Mouse (Mus musculus) limb, embryonic 14.5 days (tissue): ENCODE results near the gene Ahcy. TPM values are rescaled to one million over a fixed set of nuclear protein-coding genes. Genes with fewer than 3 reads are reported as not detected.

Experiments used
- ATAC-seq: fragments of 200-750 bp; cut with Nextera tagmentation; 2 replicates; pipeline ENCODE4 v1.8.0; 2017; ENCODE audit warnings: low read depth, moderate number of reproducible peaks, moderate TSS enrichment; ENCODE audit not compliant: low FRiP score
- DNase-seq: peaks from one replicate; pipeline ENCODE4 v3.0.0-alpha.2; 2015; ENCODE audit warnings: low spot score
- H3K27ac ChIP-seq: fragments of 300-500 bp; sonication (generic); replicated peaks from 2 replicates; pipeline ENCODE4 v1.5.1; 2014; ENCODE audit warnings: low read depth, mild to moderate bottlenecking, low read length, moderate library complexity, mixed read lengths
- H3K27me3 ChIP-seq: fragments of 300-500 bp; sonication (generic); 2 replicates; pipeline ENCODE4 v1.6.1; 2014; ENCODE audit warnings: low read length, mixed read lengths; ENCODE audit not compliant: control insufficient read depth, insufficient read depth
- H3K36me3 ChIP-seq: fragments of 300-500 bp; sonication (generic); 2 replicates; pipeline ENCODE4 v1.6.1; 2014; ENCODE audit warnings: mild to moderate bottlenecking, low read length, moderate library complexity, mixed read lengths; ENCODE audit not compliant: control insufficient read depth, insufficient read depth
- H3K4me1 ChIP-seq: fragments of 300-500 bp; sonication (generic); 2 replicates; pipeline ENCODE4 v1.6.1; 2014; ENCODE audit warnings: antibody characterized with exemption, low read length, mixed read lengths; ENCODE audit not compliant: control insufficient read depth, insufficient read depth
- H3K4me2 ChIP-seq: fragments of 300-500 bp; sonication (generic); replicated peaks from 2 replicates; pipeline ENCODE4 v1.6.1; 2014; ENCODE audit warnings: low read depth, mild to moderate bottlenecking, low read length, moderate library complexity; ENCODE audit not compliant: severe bottlenecking
- H3K4me3 ChIP-seq: fragments of 300-500 bp; sonication (generic); replicated peaks from 2 replicates; pipeline ENCODE4 v1.5.1; 2014; ENCODE audit warnings: low read length
- H3K9ac ChIP-seq: fragments of 300-500 bp; sonication (generic); 2 replicates; pipeline ENCODE4 v1.6.1; 2014; ENCODE audit warnings: mild to moderate bottlenecking, low read depth, low read length, moderate library complexity; ENCODE audit not compliant: severe bottlenecking
- H3K9me3 ChIP-seq: fragments of 300-500 bp; sonication (generic); 2 replicates; pipeline ENCODE4 v1.6.1; 2016; ENCODE audit warnings: low read length; ENCODE audit not compliant: control insufficient read depth
- POLR2A ChIP-seq: fragments of 200-500 bp; IDR thresholded peaks from 2 replicates; pipeline ENCODE4 v1.8.0; 2012; ENCODE audit warnings: inconsistent platforms, mild to moderate bottlenecking, moderate library complexity, borderline replicate concordance; ENCODE audit not compliant: insufficient read depth, insufficient read length; ENCODE audit errors: extremely low read depth
- WGBS: fragments of 180-500 bp; shearing (Covaris S2); extraction: QIAGEN DNeasy Blood & Tissue Kit; methylation state at CpG from one replicate; pipeline ENCODE4 v1.1.7; 2014; 5-methylcytosine and 5-hydroxymethylcytosine counted together
- polyA plus RNA-seq, 2 experiments: library from polyadenylated mRNA; depleted of rRNA in 1 of 2; stranded (reverse) in 1 of 2; unstranded in 1 of 2; fragments of >200 nt; fragmentation: Nextera tagmentation in 1 of 2; extraction: Ambion mirVana in 1 of 2; gene quantifications; 2 replicates each; pipeline versions ENCODE4 v1.2.1 to v1.2.3; 2012 to 2014

Ahcy gene
- polyA plus RNA-seq, 2 experiments = 70.5 to 123 TPM

- TF ChIP-seq POLR2A = no peak
- Histone ChIP-seq H3K4me2 (no peak overlapping the region), H3K4me1 (no peaks in the 10 kb centered on the region), H3K27ac (no peak overlapping the region), H3K36me3 (no peaks in the 10 kb centered on the region), H3K9ac (no peak overlapping the region), H3K9me3 (no peaks in the 10 kb centered on the region), H3K27me3 (no peaks in the 10 kb centered on the region), H3K4me3 (no peak overlapping the region)
- DNase-seq (peak; percentile 13), ATAC-seq (peak; percentile 53)
- WGBS = 17% methylated on average over 8 of the region's 8 CpGs
These were observed 8.0 kb upstream of the Ahcy start for GRCm38 (mm10) chr2:155082121-155082803.

- 95% methylated on average over 3 of the region's 3 CpGs for WGBS
- DNase-seq (no peak), ATAC-seq (no peak)
- Histone ChIP-seq H3K27me3 (no peaks in the 10 kb centered on the region), H3K4me1 (no peaks in the 10 kb centered on the region), H3K36me3 (no peaks in the 10 kb centered on the region), H3K9ac (no peak overlapping the region), H3K9me3 (no peaks in the 10 kb centered on the region), H3K27ac (no peak overlapping the region), H3K4me3 (no peak overlapping the region), H3K4me2 (no peak overlapping the region)
- no peak for TF ChIP-seq POLR2A
These were observed 6.8 kb upstream of the Ahcy start for GRCm38 (mm10) chr2:155081056-155081455.

GRCm38 (mm10) chr2:155080179-155080530, 5.9 kb upstream of the Ahcy start:
- no peaks in the 10 kb centered on the region for H3K36me3 ChIP-seq
- H3K27me3 ChIP-seq = no peaks in the 10 kb centered on the region
- no peaks in the 10 kb centered on the region for H3K9me3 ChIP-seq
- WGBS = 57% methylated on average over 4 of the region's 4 CpGs
- no peak overlapping the region for H3K9ac ChIP-seq
- peaks cover 3% of the 10 kb centered on the region for H3K4me1 ChIP-seq
- TF ChIP-seq POLR2A = no peak
- DNase-seq (no peak), ATAC-seq (no peak)
- no peak overlapping the region for H3K4me2 ChIP-seq
- no peak overlapping the region for H3K27ac ChIP-seq
- no peak overlapping the region for H3K4me3 ChIP-seq

GRCm38 (mm10) chr2:155079500-155080178, 5.3 kb upstream of the Ahcy start:
- no peaks in the 10 kb centered on the region for H3K27me3 ChIP-seq
- ATAC-seq (no peak), DNase-seq (no peak)
- H3K9me3 ChIP-seq = no peaks in the 10 kb centered on the region
- no peak overlapping the region for H3K9ac ChIP-seq
- no peak for TF ChIP-seq POLR2A
- 41% methylated on average over 7 of the region's 7 CpGs for WGBS
- no peaks in the 10 kb centered on the region for H3K36me3 ChIP-seq
- no peak overlapping the region for H3K27ac ChIP-seq
- H3K4me2 ChIP-seq = no peak overlapping the region
- H3K4me1 ChIP-seq = peaks cover 8% of the 10 kb centered on the region
- H3K4me3 ChIP-seq = no peak overlapping the region

GRCm38 (mm10) chr2:155075649-155076048, 1.4 kb upstream of the Ahcy start:
- Histone ChIP-seq H3K27me3 (no peaks in the 10 kb centered on the region), H3K27ac (no peak overlapping the region), H3K36me3 (no peaks in the 10 kb centered on the region), H3K4me3 (no peak overlapping the region), H3K4me1 (peaks cover 20% of the 10 kb centered on the region), H3K4me2 (no peak overlapping the region), H3K9me3 (no peaks in the 10 kb centered on the region), H3K9ac (no peak overlapping the region)
- no peak for ATAC-seq
- no peak for TF ChIP-seq POLR2A
- DNase-seq = no peak
- WGBS = 75% methylated on average over 6 of the region's 6 CpGs
